8 mouse cellular contexts compared by ENCODE assay signal in the genomic region with DNA sequence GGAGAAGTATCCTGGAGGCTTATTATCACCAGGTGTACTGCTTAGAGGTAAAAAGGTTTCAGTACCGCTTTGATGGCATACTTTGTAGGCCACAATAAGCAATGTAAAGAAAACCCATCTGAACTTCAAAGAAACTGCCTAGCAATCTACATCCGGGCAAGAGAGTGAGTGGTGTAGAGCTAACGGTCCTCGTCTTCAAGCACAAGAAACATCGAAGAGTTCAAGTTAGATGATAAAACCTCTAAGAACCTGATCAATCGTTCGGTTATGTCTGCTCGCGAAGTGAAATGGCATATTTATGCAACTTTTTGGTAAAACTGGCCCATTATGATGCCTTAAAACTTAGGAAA. TPM values are rescaled to one million over a fixed set of nuclear protein-coding genes. Genes with fewer than 3 reads are reported as not detected.
DNase-seq lines count a peak whose midpoint lies in the region; ATAC-seq and TF ChIP-seq lines count a peak whose summit lies in the region.

No protein-coding gene starts in this region.

- H3K36me3 ChIP-seq in heart, embryonic 15.5 days: no peaks in the 10 kb centered on the region
- H3K36me3 ChIP-seq in E14TG2a.4 (ENCODE audit: insufficient read depth, low read length): peaks cover 14% of the 10 kb centered on the region
- 0 out of 2 replicates have a peak, but pooled peaks cover 8% of the 10 kb centered on the region for H3K36me3 ChIP-seq in forebrain, embryonic 12.5 days (replicated peaks)
- H3K36me3 ChIP-seq in liver, embryonic 15.5 days (replicated peaks): no peaks in the 10 kb centered on the region

- peaks cover 7% of the 10 kb centered on the region for H3K4me1 ChIP-seq in heart, embryonic 15.5 days (replicated peaks)
- peaks cover 41% of the 10 kb centered on the region for H3K4me1 ChIP-seq in E14TG2a.4 (replicated peaks; ENCODE audit: low read depth, low read length)
- peaks cover 17% of the 10 kb centered on the region for H3K4me1 ChIP-seq in forebrain, embryonic 12.5 days
- peaks cover 22% of the 10 kb centered on the region for H3K4me1 ChIP-seq in liver, embryonic 15.5 days (replicated peaks)

- H3K27me3 ChIP-seq in heart, embryonic 15.5 days: no peaks in the 10 kb centered on the region
- H3K27me3 ChIP-seq in E14TG2a.4 (ENCODE audit: insufficient read depth, low read length): no peaks in the 10 kb centered on the region
- H3K27me3 ChIP-seq in forebrain, embryonic 12.5 days: no peaks in the 10 kb centered on the region
- H3K27me3 ChIP-seq in liver, embryonic 15.5 days: no peaks in the 10 kb centered on the region

- H3K4me3 ChIP-seq in heart, embryonic 15.5 days: peak overlapping the region; percentile 69
- peak overlapping the region; percentile 97 for H3K4me3 ChIP-seq in E14TG2a.4 (replicated peaks; ENCODE audit: low read length)
- H3K4me3 ChIP-seq in forebrain, embryonic 12.5 days (replicated peaks): peak overlapping the region; percentile 77
- H3K4me3 ChIP-seq in liver, embryonic 15.5 days (replicated peaks): peak overlapping the region; percentile 94

- no peak for TF ChIP-seq CTCF in E14TG2a.4 (conservative IDR thresholded peaks at IDR 0.05; ENCODE audit: low read length)

- peak overlapping the region; percentile 63 for H3K9ac ChIP-seq in heart, embryonic 15.5 days
- peak overlapping the region; percentile 87 for H3K9ac ChIP-seq in forebrain, embryonic 12.5 days
- peak overlapping the region; percentile 93 for H3K9ac ChIP-seq in liver, embryonic 15.5 days

- no peak for DNase-seq in heart, postnatal 4 days
- no peak for DNase-seq in frontal cortex, postnatal 36 days (ENCODE audit: low spot score in 2 of 2)
- no peak for DNase-seq in left cerebral cortex, postnatal 36 days (ENCODE audit: low spot score in 2 of 2)

- 6% methylated on average over 9 of the region's 9 CpGs for WGBS in heart, embryonic 15.5 days
- WGBS in forebrain, embryonic 12.5 days: 6% methylated on average over 9 of the region's 9 CpGs
- 3% methylated on average over 9 of the region's 9 CpGs for WGBS in liver, embryonic 15.5 days (ENCODE audit: insufficient replicate concordance)

- no peak for ATAC-seq in heart, embryonic 15.5 days (replicated peaks; ENCODE audit: insufficient number of reproducible peaks, insufficient read depth, low FRiP score, low read depth)
- no peak for ATAC-seq in forebrain, embryonic 12.5 days (ENCODE audit: low FRiP score)
- ATAC-seq in liver, embryonic 15.5 days (ENCODE audit: insufficient read depth): no peak
- ATAC-seq in monocyte, adult 5-6 weeks (replicated peaks; ENCODE audit: insufficient number of reproducible peaks, low FRiP score, low TSS enrichment, poor library complexity, severe bottlenecking): no peak

- H3K27ac ChIP-seq in heart, embryonic 15.5 days: peak overlapping the region; percentile 98
- H3K27ac ChIP-seq in forebrain, embryonic 12.5 days: peak overlapping the region; percentile 96; the same call in 1 of the 2 replicates
- peak overlapping the region; percentile 98 for H3K27ac ChIP-seq in liver, embryonic 15.5 days (replicated peaks)

- intact Hi-C loops in left cerebral cortex, postnatal 36 days (cut with DNase I): no loop called here

- H3K4me2 ChIP-seq in heart, embryonic 15.5 days: peak overlapping the region; percentile 81
- peak overlapping the region; percentile 72 for H3K4me2 ChIP-seq in forebrain, embryonic 12.5 days
- peak overlapping the region; percentile 77 for H3K4me2 ChIP-seq in liver, embryonic 15.5 days

- H3K9me3 ChIP-seq in heart, embryonic 15.5 days (replicated peaks): no peaks in the 10 kb centered on the region
- H3K9me3 ChIP-seq in E14TG2a.4 (ENCODE audit: low read length): no peaks in the 10 kb centered on the region
- no peaks in the 10 kb centered on the region for H3K9me3 ChIP-seq in forebrain, embryonic 12.5 days
- no peaks in the 10 kb centered on the region for H3K9me3 ChIP-seq in liver, embryonic 15.5 days (replicated peaks)

RNA-seq across cellular contexts. Expression of a gene that starts 1.6 kb away (rescaled TPM):
- 15.5 and 19.8 TPM in 2 replicates for polyA plus RNA-seq in heart, embryonic 15.5 days (2015; fragmentation: Nextera tagmentation; extraction: Ambion mirVana)
- total RNA-seq in heart, postnatal 4 days (2021): 10 to 100 TPM; 32.5 to 35.7 TPM
- 51.8 and 56.7 TPM in 2 replicates for polyA plus RNA-seq in forebrain, embryonic 12.5 days (2016; fragmentation: Nextera tagmentation; extraction: Ambion mirVana)
- 7.0 and 7.2 TPM in 2 replicates for polyA plus RNA-seq in liver, embryonic 15.5 days (2015; fragmentation: Nextera tagmentation; extraction: Ambion mirVana)
- 59.4 to 77.2 TPM (median 65.0 TPM) in 3 replicates for total RNA-seq in monocyte, adult 5-6 weeks (2017)
- total RNA-seq in left cerebral cortex, postnatal 36 days (2021): 100 to 1,000 TPM; 104 TPM

RNA-seq across cellular contexts. Expression of a gene that starts 15.2 kb away (rescaled TPM):
- polyA plus RNA-seq in heart, embryonic 15.5 days (2015; fragmentation: Nextera tagmentation; extraction: Ambion mirVana): 38.2 and 49.3 TPM in 2 replicates
- 10 to 100 TPM; 27.6 to 31.0 TPM for total RNA-seq in heart, postnatal 4 days (2021)
- 143 and 153 TPM in 2 replicates for polyA plus RNA-seq in forebrain, embryonic 12.5 days (2016; fragmentation: Nextera tagmentation; extraction: Ambion mirVana)
- 82.0 and 85.3 TPM in 2 replicates for polyA plus RNA-seq in liver, embryonic 15.5 days (2015; fragmentation: Nextera tagmentation; extraction: Ambion mirVana)
- 20.5 to 25.2 TPM (median 24.8 TPM) in 3 replicates for total RNA-seq in monocyte, adult 5-6 weeks (2017)
- 10 to 100 TPM; 37.6 to 42.2 TPM for total RNA-seq in left cerebral cortex, postnatal 36 days (2021)
